Comparison of ENCODE assay signal across 7 mouse cellular contexts in genomic region chr7:4136771-4137531, GRCm38 (mm10). TPM values are rescaled to one million over a fixed set of nuclear protein-coding genes. Genes with fewer than 3 reads are reported as not detected.
DNase-seq lines count a peak whose midpoint lies in the region; ATAC-seq lines count a peak whose summit lies in the region.

Leng8 (plus strand) TSS chr7:4137039.

- peak within 1 kb of the TSS; percentile 78 for H3K27ac ChIP-seq in embryonic facial prominence, embryonic 11.5 days (replicated peaks; ENCODE audit: low read depth, low read length)
- H3K27ac ChIP-seq in limb, embryonic 10.5 days: peak within 1 kb of the TSS; percentile 94
- H3K27ac ChIP-seq in midbrain, embryonic 13.5 days: peak within 1 kb of the TSS; percentile 96

- under 1% methylated on average over 67 of the region's 78 CpGs for WGBS in embryonic facial prominence, embryonic 11.5 days
- under 1% methylated on average over 67 of the region's 78 CpGs for WGBS in limb, embryonic 10.5 days
- 0% methylated on average over 68 of the region's 78 CpGs for WGBS in midbrain, embryonic 13.5 days

- H3K9me3 ChIP-seq in embryonic facial prominence, embryonic 11.5 days (replicated peaks; ENCODE audit: control insufficient read depth, low read length): no peaks in the 10 kb centered on the region
- H3K9me3 ChIP-seq in limb, embryonic 10.5 days (replicated peaks): no peaks in the 10 kb centered on the region
- no peaks in the 10 kb centered on the region for H3K9me3 ChIP-seq in midbrain, embryonic 13.5 days

- peaks cover 8% of the 10 kb centered on the region for H3K36me3 ChIP-seq in embryonic facial prominence, embryonic 11.5 days (replicated peaks; ENCODE audit: control insufficient read depth, insufficient read depth, low read depth, low read length)
- H3K36me3 ChIP-seq in limb, embryonic 10.5 days: peaks cover 40% of the 10 kb centered on the region
- peaks cover 50% of the 10 kb centered on the region for H3K36me3 ChIP-seq in midbrain, embryonic 13.5 days

- peak within 1 kb of the TSS; percentile 58 for H3K4me3 ChIP-seq in embryonic facial prominence, embryonic 11.5 days (ENCODE audit: low read depth, low read length)
- peak within 1 kb of the TSS; percentile 71 for H3K4me3 ChIP-seq in limb, embryonic 10.5 days
- H3K4me3 ChIP-seq in midbrain, embryonic 13.5 days (replicated peaks): peak within 1 kb of the TSS; percentile 88

- H3K9ac ChIP-seq in embryonic facial prominence, embryonic 11.5 days (replicated peaks; ENCODE audit: low read length): peak within 1 kb of the TSS; percentile 78
- H3K9ac ChIP-seq in midbrain, embryonic 13.5 days (replicated peaks): peak within 1 kb of the TSS; percentile 83

- peak within 1 kb of the TSS; percentile 66 for H3K4me2 ChIP-seq in embryonic facial prominence, embryonic 11.5 days (ENCODE audit: low read depth, low read length)
- peak within 1 kb of the TSS; percentile 91 for H3K4me2 ChIP-seq in midbrain, embryonic 13.5 days (replicated peaks)

- DNase-seq in adrenal gland, postnatal 14 days: peak; percentile 99
- DNase-seq in embryonic facial prominence, embryonic 11.5 days (ENCODE audit: low spot score): peak; percentile 98
- DNase-seq in kidney, adult 11 months: peak; percentile 99
- peak; percentile 99 for DNase-seq in limb, embryonic 10.5 days (ENCODE audit: low spot score)
- peak; percentile 98 for DNase-seq in spleen, adult 12 weeks (ENCODE audit: low spot score)

- H3K27me3 ChIP-seq in embryonic facial prominence, embryonic 11.5 days (ENCODE audit: control insufficient read depth, insufficient read depth, low read length): no peaks in the 10 kb centered on the region
- H3K27me3 ChIP-seq in limb, embryonic 10.5 days (ENCODE audit: low read depth, poor library complexity, severe bottlenecking): no peaks in the 10 kb centered on the region
- H3K27me3 ChIP-seq in midbrain, embryonic 13.5 days: no peaks in the 10 kb centered on the region

- ATAC-seq in embryonic facial prominence, embryonic 11.5 days (replicated peaks; ENCODE audit: insufficient number of reproducible peaks, low FRiP score, low TSS enrichment, low read depth): peak; percentile 98
- ATAC-seq in granulocyte monocyte progenitor cell, adult 5-6 weeks (replicated peaks; ENCODE audit: poor library complexity, severe bottlenecking): peak; percentile 92
- peak; percentile 99 for ATAC-seq in midbrain, embryonic 13.5 days

- no peaks in the 10 kb centered on the region for H3K4me1 ChIP-seq in embryonic facial prominence, embryonic 11.5 days (ENCODE audit: control insufficient read depth, insufficient read depth, low read length)
- peaks cover 8% of the 10 kb centered on the region for H3K4me1 ChIP-seq in limb, embryonic 10.5 days
- H3K4me1 ChIP-seq in midbrain, embryonic 13.5 days (replicated peaks): peaks cover 32% of the 10 kb centered on the region

RNA-seq across cellular contexts. Expression of gene Leng8, which starts in this region (rescaled TPM):
- total RNA-seq in adrenal gland, postnatal 14 days (2021): 97.9 and 129 TPM in 2 replicates
- 31.4 and 37.5 TPM in 2 replicates for polyA plus RNA-seq in embryonic facial prominence, embryonic 11.5 days (2014; fragmentation: Nextera tagmentation; extraction: Ambion mirVana)
- 69.9 and 91.7 TPM in 2 replicates for total RNA-seq in granulocyte monocyte progenitor cell, adult 5-6 weeks (2014; fragmentation: Nextera tagmentation)
- 18.0 and 26.4 TPM in 2 replicates for total RNA-seq in granulocyte monocyte progenitor cell, adult 5-6 weeks (2017)
- polyA plus RNA-seq in limb, embryonic 10.5 days (2016; fragmentation: Nextera tagmentation; extraction: Ambion mirVana): 61.7 and 75.9 TPM in 2 replicates
- 84.4 and 97.1 TPM in 2 replicates for polyA plus RNA-seq in midbrain, embryonic 13.5 days (2015; fragmentation: Nextera tagmentation; extraction: Ambion mirVana)

Comparison
In these comparisons a context has a peak if more than half of its experiments do, and no peak if none do; other contexts are left out.
1. Peak in every context shown above with its lines: DNase-seq, ATAC-seq, H3K4me3 ChIP-seq and H3K27ac ChIP-seq.